Mouse (Mus musculus) 3134 (cell line): ENCODE data around the gene Zp1.
A peak's percentile ranks its signal among the peaks of the same experiment; 100 is the strongest.

ENCODE experiments used
- DNase-seq: peaks from one replicate; pipeline ENCODE4 v3.0.0-alpha.2; 2011; ENCODE audit warnings: low spot score; ENCODE audit not compliant: insufficient read length; ENCODE audit errors: extremely low read depth

Zp1 gene

DNA sequence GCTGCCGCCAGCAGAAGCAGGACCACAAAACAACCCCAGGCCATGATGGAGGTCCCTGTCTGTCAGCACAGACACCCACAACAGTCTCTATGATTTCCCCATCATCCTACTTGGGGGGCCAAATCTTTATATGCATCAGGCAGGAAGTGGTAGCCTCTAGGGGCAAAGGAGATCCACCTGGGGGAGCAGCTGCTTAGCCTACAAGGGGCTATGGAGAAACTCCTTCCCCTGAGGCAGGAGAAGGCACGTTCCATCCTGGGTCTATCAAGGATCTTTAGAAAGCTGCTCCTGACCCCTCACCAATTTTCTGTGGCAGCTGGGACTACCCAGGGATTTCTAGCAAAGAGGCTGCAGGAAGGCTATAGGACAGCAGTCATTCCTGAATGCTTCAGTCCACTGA is at the start of gene Zp1:
Zp1 (minus strand) TSS at position 101 of the 400 bp plus-strand sequence.
- DNase-seq = no peak

DNA sequence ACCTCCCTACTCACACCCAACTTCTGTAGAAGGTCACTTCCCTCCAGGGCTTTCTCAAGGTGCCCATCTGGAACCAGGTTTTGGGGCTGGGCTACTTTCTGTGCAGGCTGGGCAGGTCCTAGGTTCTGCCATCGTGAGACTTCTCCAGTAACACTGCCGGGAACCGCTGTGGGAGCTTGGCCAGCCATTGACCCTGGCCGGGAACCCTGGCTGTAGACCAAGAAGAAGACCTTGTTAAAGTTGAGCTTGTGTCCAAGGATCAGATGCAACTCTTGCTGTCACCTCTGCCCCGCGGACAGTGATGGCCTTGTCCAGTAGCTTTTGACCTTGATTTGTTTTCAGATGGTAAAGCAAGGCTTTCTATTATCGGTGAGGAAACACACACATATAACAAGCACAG is 48.1 kb upstream of the Zp1 start:
- DNase-seq = no peak

DNA sequence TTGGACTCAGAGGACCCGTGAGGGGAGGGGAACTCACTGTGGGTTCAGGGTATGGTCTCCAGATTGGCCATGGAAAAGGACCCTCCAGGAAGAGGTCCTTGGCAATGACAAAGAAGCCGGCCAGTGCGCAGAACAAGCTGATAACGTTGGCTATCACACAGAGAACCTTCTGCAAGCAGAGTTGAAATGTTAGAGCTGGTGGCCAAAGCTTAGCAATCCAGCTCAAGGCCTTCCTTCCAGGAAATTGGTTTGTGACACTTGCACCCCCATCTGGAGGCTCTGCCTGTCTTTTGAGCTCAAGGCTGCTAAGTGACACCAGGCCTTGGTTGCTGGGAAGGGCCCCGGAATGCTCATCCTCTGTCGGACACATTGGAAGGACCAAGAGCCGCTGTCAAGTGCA is 45.3 kb upstream of the Zp1 start:
- no peak for DNase-seq

DNA sequence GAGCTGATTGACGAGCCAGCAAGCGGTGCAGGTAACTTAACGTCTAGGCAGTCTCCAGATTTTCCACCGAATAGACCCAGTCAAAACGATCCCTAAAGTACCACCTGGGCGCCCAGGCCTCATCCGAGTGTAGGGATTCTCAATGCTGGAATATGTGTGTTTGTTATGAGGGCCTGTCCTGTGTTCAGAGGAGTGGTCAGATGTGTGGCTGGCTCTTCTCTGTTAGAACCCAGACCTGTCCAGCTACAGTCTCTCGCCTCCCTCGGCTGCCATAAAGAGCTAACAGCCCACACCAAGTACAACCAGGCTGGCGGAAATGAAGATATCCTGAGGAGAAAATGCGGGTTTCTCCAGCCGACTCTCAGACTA is 39.5 kb upstream of the Zp1 start:
- no peak for DNase-seq

DNA sequence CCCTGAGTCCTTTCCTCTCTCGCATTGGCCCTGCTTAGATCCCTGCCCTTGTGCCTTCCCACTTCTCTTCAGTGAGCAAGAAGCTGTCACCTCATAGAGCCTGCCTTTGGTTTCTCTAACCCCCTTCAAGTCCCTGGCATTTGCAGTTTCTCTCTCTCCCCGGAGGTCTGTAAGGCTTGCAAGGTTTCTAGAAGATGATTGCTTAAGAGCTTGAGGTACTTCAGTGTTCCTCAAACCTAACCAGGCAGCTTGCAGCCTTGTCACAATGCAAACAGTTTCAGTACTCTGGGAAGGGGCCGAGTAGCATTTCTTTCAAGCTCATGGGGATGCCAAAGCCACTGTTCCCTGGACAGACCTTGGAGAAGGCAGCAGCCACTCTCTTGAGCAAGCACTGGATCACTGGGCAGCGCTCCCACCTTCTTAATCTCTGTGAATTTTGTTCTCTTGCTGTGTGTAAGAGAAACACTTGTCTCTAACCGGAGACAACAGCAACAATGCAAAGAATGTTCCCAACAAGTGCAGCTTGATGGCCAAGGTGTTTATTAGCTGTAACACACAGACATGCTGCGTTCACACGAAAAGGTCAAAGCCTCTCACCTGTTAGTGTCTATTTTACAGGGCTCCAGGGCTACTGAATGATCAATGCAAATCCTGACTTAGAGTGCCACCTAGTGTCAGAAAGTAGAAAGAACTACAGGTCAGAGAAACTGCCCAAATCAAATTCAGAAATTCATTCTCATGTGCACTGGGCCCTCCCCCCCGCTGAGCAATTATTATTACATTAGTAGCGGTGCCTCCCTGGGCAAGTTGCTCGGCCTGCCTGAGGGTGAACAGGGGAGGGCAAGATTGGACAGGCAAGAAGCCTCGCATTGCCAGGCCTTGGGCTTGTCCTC is 38.9 kb upstream of the Zp1 start:
- peak; percentile 21 for DNase-seq

DNA sequence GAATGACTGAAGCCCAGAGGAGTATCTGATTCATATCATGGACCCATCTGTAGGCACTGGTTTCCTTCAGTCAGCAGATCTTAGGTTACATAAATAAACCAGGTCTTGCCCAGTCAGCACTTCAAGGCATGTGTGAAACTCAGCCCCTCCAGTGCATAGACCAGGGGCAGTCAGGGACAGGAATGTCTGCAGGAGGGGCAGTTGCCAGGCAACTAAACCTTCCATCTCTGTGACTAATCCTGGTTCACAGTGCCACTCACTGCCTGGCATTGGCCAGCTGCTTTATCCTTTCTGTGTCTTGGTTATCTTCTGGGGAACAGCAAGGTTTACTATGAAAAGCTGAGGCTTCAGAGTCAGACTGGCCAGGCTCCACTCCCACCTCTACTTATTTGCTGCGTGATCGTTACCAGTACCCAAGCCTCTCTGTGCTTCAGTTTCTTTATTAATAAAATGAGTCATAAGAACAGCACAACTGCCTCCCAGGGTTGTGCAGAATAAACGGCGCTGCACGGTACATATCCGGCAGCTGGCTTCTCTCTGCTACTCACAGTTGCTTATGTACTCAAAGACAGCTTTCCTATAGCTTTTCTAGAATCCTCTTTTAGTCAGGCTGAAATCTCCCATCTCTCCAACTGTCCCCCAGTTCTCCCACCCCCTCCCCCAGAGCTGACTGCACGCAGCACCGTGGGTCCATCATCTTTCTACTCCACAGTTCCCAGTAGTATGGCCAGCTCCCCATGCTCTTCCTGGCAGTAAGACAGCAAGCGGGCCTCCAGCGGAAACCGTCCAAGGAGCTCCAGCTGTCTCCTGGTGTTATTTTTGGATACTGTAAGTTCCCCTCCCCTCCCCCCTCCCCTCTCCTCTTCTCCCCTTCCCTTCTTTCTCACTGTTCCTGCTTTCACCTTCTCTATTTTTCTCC is 31.8 kb upstream of the Zp1 start:
- DNase-seq = peak; percentile 47

DNA sequence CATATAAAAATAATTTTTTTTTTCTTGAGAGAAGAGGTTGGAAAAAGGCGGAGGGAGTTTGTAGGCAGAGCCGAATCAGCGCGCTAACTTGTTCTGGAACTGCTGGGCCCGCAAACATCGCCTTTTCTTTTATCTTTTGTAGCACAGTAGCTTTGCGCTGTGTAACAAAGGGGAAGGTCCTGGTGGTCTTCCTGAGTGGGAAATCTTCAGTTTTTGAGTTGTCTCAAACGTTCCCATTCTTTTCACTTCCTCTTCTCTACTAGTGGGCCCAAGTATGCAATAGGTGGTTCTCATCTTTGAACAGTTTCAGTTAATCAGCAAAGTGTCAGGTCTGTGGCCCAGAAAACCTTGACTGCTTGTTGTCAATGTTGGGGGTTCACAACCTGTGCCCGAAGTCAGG is 29.1 kb upstream of the Zp1 start:
- no peak for DNase-seq

DNA sequence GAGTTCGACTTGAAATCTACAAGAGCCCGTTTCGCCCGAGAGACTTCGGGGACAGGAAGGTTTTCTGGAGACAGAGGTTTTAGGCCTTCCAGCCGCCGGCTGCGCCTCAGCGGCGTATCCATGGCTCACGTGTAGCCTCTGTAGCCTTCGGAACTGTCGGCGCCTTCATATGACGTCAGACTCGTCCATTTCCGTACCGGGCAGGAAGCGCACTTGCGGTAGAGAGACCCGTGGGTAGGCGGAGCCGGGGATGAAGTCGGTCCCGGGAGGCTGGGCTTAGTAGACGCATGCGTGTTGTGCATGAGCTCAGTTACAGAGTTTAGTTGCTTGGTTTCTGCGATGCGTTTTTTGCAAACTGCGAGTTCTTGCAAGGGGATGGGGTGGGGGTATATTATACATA is 28.7 kb upstream of the Zp1 start, which contains the start of gene Ccdc86:
Ccdc86 (minus strand) TSS at position 155 of the 400 bp plus-strand sequence.
- peak; percentile 92 for DNase-seq

DNA sequence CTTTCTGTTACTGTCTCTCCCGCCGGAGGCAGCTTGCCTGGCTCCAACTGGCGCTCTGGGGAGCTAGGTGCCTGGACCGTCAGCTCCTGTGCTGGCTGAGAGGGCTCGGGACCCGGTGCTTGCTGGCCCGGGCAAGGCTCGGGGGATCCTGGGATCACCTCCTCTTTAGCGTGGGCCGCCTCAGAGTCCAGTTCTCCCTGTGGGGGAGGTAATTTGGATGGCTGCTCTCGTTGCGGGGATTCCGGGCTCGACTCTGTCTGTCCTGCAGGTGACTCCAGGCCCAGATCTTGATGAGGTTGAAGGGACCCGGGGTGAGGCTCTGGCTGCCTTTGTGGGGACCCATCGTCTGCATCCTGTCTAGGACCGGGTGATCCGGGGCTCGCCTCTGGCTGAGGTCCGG is 28.0 kb upstream of the Zp1 start:
- peak; percentile 30 for DNase-seq

DNA sequence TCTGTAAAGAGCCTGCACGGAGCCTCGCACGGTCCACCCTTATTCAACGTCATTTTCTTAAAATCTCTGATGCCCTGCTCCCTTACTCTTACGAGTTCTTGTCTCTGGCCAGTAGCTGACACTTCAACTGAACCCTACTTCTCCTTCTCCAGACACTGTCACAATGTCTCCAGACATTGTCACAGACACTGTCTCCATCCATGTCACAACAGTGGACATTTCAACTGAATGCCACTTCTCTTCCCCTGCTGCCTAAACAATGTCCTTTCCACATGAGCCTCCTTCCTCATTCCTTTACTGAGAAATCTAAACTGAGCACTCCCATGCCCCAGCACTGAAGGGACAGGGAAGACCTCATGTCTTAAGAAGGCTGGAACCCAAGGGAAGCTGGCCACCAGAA is 26.8 kb upstream of the Zp1 start:
- no peak for DNase-seq

DNA sequence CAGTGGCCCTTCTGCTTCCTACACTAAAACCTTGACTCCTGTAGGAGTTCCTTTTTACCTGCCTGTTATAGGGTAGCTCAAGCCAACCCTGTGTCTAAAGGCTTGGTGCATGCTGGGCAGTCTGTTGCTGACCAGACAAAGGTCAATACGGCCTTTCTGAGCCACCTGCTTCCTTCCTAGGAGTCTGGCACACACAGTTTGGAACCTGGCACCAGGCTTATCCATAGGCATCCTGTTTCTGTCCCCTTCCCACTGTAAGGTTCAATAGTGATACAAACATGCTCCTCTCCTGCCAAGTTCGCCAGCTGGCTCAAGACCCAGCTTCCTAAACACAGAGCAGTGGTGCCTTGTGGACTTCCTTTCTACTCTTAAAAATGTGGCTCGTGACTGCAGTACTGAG is 26.1 kb upstream of the Zp1 start:
- DNase-seq = no peak

DNA sequence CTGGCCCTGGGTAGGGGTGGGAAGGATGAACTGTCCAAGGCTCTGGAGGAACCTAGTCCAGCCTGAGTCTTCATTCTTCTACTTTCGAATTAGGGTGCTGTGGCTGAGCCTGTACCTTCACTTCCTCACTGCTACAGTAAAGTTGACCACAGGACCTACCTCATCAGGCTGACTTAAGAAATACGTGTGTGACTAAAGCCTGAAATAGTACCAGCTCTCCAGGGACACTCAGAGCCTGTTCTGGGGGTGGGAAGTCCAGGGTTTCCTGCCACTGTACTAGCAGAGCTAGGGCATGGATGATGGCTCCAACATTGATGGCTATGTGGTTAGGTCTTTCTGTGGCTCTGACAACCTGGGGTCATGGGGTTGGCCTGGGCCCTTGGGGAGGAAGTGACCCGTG is 23.5 kb upstream of the Zp1 start:
- no peak for DNase-seq

DNA sequence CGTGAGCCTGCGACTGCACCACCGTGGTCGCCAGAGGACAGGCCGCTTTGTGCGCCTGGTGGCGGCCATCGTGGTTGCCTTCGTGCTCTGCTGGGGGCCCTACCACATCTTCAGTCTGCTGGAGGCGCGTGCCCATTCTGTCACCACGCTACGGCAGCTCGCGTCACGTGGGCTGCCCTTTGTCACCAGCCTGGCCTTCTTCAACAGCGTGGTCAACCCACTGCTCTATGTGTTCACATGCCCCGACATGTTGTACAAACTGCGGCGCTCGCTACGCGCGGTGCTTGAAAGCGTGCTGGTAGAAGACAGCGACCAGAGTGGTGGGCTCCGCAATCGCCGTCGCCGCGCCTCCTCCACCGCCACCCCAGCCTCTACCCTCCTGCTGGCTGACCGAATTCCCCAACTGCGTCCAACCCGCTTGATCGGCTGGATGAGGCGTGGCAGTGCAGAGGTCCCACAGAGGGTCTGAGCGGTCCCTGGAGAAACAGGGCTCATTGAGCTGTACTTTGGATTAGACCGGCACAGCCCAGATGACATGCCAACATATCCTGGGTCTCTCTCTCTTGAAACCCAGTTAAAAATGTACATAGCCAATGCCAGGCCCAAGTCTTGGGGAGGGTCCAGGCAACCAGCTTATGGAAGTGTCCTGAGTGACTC is 20.5 kb upstream of the Zp1 start:
- DNase-seq = peak; percentile 22

DNA sequence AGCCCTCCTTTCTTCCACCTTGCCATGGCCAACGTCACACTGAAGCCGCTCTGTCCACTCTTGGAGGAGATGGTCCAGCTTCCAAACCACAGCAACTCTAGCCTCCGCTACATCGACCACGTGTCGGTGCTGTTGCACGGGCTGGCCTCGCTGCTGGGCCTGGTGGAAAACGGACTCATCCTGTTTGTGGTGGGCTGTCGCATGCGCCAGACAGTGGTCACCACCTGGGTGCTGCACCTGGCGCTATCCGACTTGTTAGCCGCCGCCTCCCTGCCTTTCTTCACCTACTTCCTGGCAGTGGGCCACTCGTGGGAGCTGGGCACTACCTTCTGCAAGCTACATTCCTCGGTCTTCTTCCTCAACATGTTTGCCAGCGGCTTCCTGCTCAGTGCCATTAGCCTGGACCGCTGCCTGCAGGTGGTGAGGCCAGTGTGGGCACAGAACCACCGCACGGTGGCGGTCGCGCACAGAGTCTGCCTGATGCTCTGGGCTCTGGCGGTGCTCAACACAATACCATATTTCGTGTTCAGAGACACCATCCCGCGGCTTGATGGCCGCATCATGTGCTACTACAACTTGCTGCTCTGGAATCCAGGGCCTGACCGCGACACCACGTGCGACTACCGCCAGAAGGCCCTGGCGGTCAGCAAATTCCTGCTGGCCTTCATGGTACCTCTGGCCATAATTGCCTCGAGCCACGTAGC is 19.8 kb upstream of the Zp1 start:
- peak; percentile 21 for DNase-seq

DNA sequence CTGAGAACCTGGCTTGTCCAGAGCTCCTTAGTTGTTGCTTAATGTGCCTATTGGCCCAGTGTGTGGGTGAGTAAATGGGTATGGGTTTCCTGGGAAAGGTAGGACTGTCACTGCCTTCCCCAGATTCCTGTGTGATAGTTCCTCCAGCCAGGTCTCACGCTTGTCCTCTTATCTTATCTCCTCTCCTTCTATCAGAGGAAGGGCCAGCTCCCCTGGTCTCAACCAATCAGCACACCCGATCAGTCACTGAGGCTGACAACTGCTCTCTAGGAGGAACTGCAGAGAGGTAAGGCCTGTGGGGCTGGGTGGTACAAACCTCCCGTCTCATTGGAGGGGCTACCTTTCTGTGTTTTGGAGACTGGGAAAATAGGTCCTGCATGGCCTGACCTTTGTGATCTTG is 18.3 kb upstream of the Zp1 start:
- no peak for DNase-seq

DNA sequence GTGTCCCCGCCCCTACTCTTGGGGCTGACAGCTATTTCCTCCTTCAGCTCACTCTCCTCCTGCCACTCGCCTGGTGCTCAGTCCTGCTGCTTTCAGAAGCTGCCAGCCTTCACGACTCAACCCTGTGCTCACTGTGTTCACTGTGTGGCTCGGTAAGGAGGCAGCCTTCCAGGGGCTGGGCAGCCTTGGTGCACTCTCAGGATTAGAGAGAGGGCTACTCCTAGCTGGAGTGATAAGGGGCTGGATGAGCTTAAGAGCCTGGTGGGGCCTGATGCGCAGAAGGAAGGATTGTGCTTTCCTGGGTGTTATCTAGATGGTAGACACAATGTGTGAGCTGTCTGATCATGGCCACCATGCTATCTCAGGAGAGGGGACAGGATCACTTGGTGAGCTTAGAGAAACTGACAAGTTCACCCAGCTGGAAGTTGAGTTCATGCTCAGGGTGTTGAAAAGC is 16.7 kb upstream of the Zp1 start, which contains the start of gene Ptgdr2:
Ptgdr2 (plus strand) TSS at position 51 of the 454 bp plus-strand sequence.
- DNase-seq = no peak

DNA sequence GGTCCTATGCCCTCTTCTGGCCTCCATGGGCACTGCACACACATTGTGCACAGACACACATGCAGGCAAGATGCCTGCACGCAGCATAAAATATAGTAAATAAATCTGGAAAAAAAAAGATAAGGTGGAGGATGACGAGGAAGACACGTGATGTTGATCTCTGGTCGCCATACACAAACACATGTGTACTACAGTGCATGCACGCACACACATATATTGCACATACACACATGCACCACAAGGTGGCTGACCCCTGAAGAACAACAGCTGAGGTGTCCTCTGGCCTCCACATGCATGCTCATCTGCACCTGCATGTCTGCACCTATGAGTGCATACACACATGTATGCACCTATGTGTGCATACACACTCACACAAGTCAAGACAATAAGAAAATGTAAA is 15.6 kb upstream of the Zp1 start:
- DNase-seq = no peak

DNA sequence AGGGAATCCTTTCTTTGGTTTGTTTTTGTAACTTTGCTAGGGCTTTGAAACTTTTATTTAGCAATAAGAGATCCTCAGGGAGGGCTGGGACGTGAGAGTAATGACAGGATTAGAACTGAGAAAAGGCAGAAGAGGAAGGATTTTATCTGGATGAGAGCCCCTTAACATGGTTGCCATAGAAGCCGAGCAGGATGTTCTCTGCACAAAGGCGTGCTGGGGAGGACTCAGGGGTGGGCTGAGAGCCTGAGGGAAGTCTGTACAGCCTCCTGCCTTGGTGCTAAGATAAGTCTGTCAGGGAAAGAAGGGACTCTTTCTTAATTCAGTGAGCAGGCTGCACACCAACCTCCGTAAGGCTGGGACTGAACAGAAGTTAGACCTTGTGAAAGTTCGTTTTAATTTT is 14.6 kb upstream of the Zp1 start:
- no peak for DNase-seq

DNA sequence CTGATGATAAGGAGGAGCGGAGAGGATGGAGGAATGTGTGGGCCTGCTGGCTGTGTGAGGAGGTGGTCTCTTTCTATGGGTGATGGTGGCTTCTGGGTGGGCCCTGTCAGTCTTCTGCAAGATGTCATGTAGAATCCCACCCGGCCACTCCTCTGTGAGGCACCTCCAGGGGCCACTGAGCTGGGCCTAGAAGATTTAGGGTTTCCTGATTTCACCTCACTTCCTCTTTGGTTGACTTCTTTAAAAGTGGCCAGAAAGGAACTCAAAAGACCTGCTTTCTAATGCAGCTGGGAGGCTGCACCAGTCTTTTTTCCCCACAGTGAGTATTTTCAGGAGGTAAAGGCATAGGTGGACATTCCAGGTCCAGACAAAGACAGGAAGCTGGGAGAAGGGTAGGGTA is 10.2 kb upstream of the Zp1 start:
- DNase-seq = no peak

DNA sequence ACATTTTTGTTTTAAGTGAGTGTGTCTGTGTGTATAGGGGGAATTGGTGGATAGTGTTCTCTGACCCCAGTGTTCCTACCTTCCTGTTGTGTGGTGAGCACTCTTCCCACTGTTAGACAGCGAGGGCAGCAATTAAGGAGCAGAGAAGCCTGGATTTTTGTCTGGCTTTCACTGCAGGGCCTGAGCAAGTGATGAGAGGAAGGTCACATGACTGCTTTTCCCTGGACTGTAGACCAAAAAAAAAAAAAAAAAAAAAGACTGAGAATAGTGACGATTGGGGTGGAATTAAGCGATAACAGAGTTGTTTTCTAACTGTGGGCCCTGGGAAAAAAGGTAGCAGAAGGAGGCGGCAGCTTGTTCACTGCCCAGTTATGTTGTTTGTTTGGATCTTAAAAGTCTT is 6.2 kb upstream of the Zp1 start:
- no peak for DNase-seq
